Mouse (Mus musculus) midbrain, embryonic 12.5 days (tissue): ENCODE results near the gene Zfand3. TPM values are rescaled to one million over a fixed set of nuclear protein-coding genes. Genes with fewer than 3 reads are reported as not detected.

Source experiments
- ATAC-seq: fragments of 200-750 bp; cut with Nextera tagmentation; 2 replicates; pipeline ENCODE4 v1.8.0; 2017; ENCODE audit warnings: low read depth, moderate TSS enrichment, moderate library complexity; ENCODE audit not compliant: low FRiP score
- H3K27ac ChIP-seq: fragments of 300-500 bp; sonication (generic); replicated peaks from 2 replicates; pipeline ENCODE4 v1.5.1; 2016; ENCODE audit warnings: mild to moderate bottlenecking
- H3K27me3 ChIP-seq: fragments of 300-500 bp; sonication (generic); 2 replicates; pipeline ENCODE4 v1.6.1; 2016; ENCODE audit warnings: mild to moderate bottlenecking
- H3K36me3 ChIP-seq: fragments of 300-500 bp; sonication (generic); 2 replicates; pipeline ENCODE4 v1.6.1; 2016
- H3K4me1 ChIP-seq: fragments of 300-500 bp; sonication (generic); 2 replicates; pipeline ENCODE4 v1.6.1; 2016
- H3K4me2 ChIP-seq: fragments of 300-500 bp; sonication (generic); replicated peaks from 2 replicates; pipeline ENCODE4 v1.6.1; 2016; ENCODE audit warnings: mild to moderate bottlenecking, moderate library complexity
- H3K4me3 ChIP-seq: fragments of 300-500 bp; sonication (generic); 2 replicates; pipeline ENCODE4 v1.5.1; 2016; ENCODE audit warnings: mild to moderate bottlenecking
- H3K9ac ChIP-seq: fragments of 300-500 bp; sonication (generic); replicated peaks from 2 replicates; pipeline ENCODE4 v1.6.1; 2016; ENCODE audit warnings: mild to moderate bottlenecking, moderate library complexity
- H3K9me3 ChIP-seq: fragments of 300-500 bp; sonication (generic); 2 replicates; pipeline ENCODE4 v1.6.1; 2016; ENCODE audit warnings: mild to moderate bottlenecking
- WGBS: fragments of 180-500 bp; shearing (Covaris S2); methylation state at CpG from one replicate; pipeline ENCODE4 v1.1.7; 2016; 5-methylcytosine and 5-hydroxymethylcytosine counted together
- polyA plus RNA-seq: library from polyadenylated mRNA; unstranded; fragments of >200 nt; fragmentation: Nextera tagmentation; extraction: Ambion mirVana; gene quantifications from 2 replicates; pipeline ENCODE4 v1.2.1, GENCODE M21; 2016

Zfand3 gene
- polyA plus RNA-seq, 1 experiment from 2014 or later, result 91.5 TPM

DNA sequence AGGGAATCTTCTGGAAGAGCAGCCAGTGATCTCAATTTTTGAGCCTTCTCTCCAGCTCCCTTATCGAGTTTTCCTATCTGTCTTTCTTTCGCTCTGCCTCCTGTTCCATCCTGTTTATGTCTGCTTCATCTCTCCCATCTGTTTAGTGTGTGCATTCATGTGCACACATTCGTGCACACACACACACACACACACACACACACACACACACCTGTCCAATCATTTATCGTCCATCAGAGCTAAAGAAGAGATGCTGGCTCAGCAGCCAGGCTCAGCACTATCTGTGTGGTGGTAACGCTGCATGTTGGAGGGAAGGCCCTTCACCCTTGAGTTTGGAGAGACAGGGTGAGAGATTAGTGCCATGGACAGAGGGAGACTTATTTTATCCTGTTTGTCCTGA, 21.3 kb upstream of the Zfand3 start:
- Histone ChIP-seq H3K9me3 (0 out of 2 replicates have a peak, but pooled peaks cover 3% of the 10 kb centered on the region), H3K4me1 (no peaks in the 10 kb centered on the region), H3K9ac (no peak overlapping the region), H3K36me3 (no peaks in the 10 kb centered on the region), H3K4me2 (no peak overlapping the region), H3K27me3 (no peaks in the 10 kb centered on the region), H3K27ac (no peak overlapping the region), H3K4me3 (no peak overlapping the region)
- no peak for ATAC-seq
- WGBS, result 83% methylated on average over 5 of the region's 5 CpGs

- WGBS, result 88% methylated on average over 7 of the region's 7 CpGs
- no peak overlapping the region for H3K9ac ChIP-seq
- H3K4me3 ChIP-seq, result no peak overlapping the region
- no peak overlapping the region for H3K4me2 ChIP-seq
- 0 out of 2 replicates have a peak, but pooled peaks cover 3% of the 10 kb centered on the region for H3K9me3 ChIP-seq
- H3K4me1 ChIP-seq, result no peaks in the 10 kb centered on the region
- no peak overlapping the region for H3K27ac ChIP-seq
- ATAC-seq, result no peak
- no peaks in the 10 kb centered on the region for H3K36me3 ChIP-seq
- H3K27me3 ChIP-seq, result no peaks in the 10 kb centered on the region
These were observed 19.6 kb upstream of the Zfand3 start for GRCm38 (mm10) chr17:29984931-29985330.

- Histone ChIP-seq H3K27ac (no peak overlapping the region), H3K36me3 (no peaks in the 10 kb centered on the region), H3K9ac (no peak overlapping the region), H3K4me3 (no peak overlapping the region), H3K4me1 (no peaks in the 10 kb centered on the region), H3K27me3 (no peaks in the 10 kb centered on the region), H3K9me3 (0 out of 2 replicates have a peak, but pooled peaks cover 3% of the 10 kb centered on the region), H3K4me2 (no peak overlapping the region)
- WGBS, result 23% methylated on average over 3 of the region's 3 CpGs
- ATAC-seq, result no peak
These were observed 19.0 kb upstream of the Zfand3 start for GRCm38 (mm10) chr17:29985534-29985933.

DNA sequence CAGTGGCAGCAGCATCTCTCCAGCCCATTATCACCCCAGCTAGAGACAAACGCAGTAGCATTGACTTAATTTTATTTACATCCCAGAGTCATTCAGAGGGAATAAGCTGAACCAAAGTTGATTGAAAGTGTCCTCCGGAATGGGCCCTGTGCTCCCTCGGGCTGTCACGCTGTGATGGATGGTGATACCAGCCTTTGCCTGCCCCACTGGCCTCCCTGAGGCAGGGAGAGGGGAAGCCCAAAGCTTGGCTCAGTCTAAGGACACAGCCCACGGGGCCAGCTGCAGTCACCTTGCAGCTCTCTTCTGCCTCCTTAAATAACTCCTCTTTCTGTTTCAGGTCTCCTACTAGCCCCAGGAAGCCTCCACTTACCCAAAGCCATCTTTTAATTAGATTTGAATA, 16.4 kb upstream of the Zfand3 start:
- 77% methylated on average over 5 of the region's 5 CpGs for WGBS

DNA sequence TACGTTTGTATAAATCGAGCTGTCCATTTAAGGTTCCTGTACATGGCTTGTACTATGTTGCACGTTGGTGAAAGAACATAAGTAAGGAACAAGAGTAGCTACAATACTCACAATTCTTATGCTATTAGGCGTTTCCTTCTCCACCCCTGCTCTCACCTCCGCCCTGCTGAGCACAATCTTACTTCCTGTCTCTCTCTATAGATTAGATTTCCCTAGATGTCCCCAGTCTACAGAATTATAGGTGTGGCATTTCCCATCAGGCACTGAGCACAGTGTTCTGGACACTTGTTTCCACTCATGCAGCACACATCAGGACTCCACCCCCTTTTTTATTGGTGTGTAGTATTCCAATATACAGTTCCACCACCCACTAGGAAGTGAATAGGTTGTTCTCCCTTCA, 14.9 kb upstream of the Zfand3 start:
- no peaks in the 10 kb centered on the region for H3K4me1 ChIP-seq
- H3K4me2 ChIP-seq, result no peak overlapping the region
- H3K27me3 ChIP-seq, result 0 out of 2 replicates have a peak, but pooled peaks cover 8% of the 10 kb centered on the region
- no peak overlapping the region for H3K9ac ChIP-seq
- no peak for ATAC-seq
- H3K4me3 ChIP-seq, result no peak overlapping the region
- WGBS, result 88% methylated on average over 5 of the region's 5 CpGs
- no peaks in the 10 kb centered on the region for H3K9me3 ChIP-seq
- H3K36me3 ChIP-seq, result no peaks in the 10 kb centered on the region
- no peak overlapping the region for H3K27ac ChIP-seq

More for the DNA sequence above, 16.4 kb upstream of the Zfand3 start:
- Histone ChIP-seq H3K27me3 (no peaks in the 10 kb centered on the region), H3K4me3 (no peak overlapping the region), H3K36me3 (no peaks in the 10 kb centered on the region), H3K9ac (no peak overlapping the region), H3K4me2 (no peak overlapping the region), H3K4me1 (no peaks in the 10 kb centered on the region), H3K27ac (no peak overlapping the region), H3K9me3 (no peaks in the 10 kb centered on the region)
- ATAC-seq, result no peak

DNA sequence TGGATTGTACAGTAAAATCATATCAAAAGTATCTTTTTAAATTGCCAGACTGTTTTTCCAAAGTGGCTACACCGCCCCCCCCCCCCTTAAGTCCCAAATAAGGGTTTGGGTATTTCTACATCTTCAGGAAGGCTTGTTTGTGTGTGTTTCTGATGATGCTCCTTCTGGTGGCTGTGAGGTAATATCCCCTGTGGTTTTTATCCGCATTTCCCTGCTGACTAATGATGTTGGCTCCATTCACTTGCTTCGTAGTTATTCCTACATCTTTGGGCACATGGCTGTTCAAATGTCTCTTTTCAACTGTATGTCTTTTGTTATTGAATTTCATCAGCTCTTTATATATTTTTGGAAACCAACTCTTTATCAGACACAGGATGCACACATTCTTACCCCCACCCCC, 14.4 kb upstream of the Zfand3 start:
- Histone ChIP-seq H3K36me3 (no peaks in the 10 kb centered on the region), H3K27me3 (0 out of 2 replicates have a peak, but pooled peaks cover 8% of the 10 kb centered on the region), H3K27ac (no peak overlapping the region), H3K9me3 (no peaks in the 10 kb centered on the region), H3K4me2 (no peak overlapping the region), H3K4me1 (no peaks in the 10 kb centered on the region), H3K9ac (no peak overlapping the region), H3K4me3 (no peak overlapping the region)
- no peak for ATAC-seq
- WGBS, result 85% methylated on average over 3 of the region's 3 CpGs

- Histone ChIP-seq H3K9me3 (no peaks in the 10 kb centered on the region), H3K27ac (no peak overlapping the region), H3K9ac (no peak overlapping the region), H3K4me2 (no peak overlapping the region), H3K4me1 (no peaks in the 10 kb centered on the region), H3K36me3 (no peaks in the 10 kb centered on the region), H3K27me3 (0 out of 2 replicates have a peak, but pooled peaks cover 9% of the 10 kb centered on the region), H3K4me3 (no peak overlapping the region)
- no peak for ATAC-seq
- 97% methylated on average over 2 of the region's 2 CpGs for WGBS
These were observed 13.7 kb upstream of the Zfand3 start for GRCm38 (mm10) chr17:29990845-29991244.

DNA sequence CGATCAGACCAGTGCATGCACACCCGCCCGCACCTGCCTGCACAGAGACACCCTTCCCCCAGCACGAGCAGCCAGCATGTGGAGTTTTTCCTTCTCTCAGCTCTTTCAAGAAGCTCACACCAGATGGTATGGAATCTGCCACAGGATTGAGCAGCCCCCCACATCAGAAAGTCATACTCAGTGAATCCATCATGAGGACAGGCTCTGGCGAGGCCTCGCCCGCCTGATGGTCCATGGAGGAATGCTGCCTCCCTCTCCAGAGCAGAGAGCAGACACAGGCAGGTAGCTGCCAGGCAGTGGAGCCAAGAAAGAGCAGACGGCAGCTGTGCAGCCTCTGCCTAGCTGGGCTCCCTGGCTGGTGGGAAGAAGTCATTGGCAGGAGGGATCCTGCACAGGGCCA, 11.0 kb upstream of the Zfand3 start:
- no peak overlapping the region for H3K4me2 ChIP-seq
- H3K9me3 ChIP-seq, result no peaks in the 10 kb centered on the region
- H3K36me3 ChIP-seq, result no peaks in the 10 kb centered on the region
- no peak overlapping the region for H3K4me3 ChIP-seq
- no peaks in the 10 kb centered on the region for H3K4me1 ChIP-seq
- no peak overlapping the region for H3K27ac ChIP-seq
- no peak for ATAC-seq
- no peak overlapping the region for H3K9ac ChIP-seq
- 89% methylated on average over 8 of the region's 8 CpGs for WGBS
- peaks cover 25% of the 10 kb centered on the region for H3K27me3 ChIP-seq

DNA sequence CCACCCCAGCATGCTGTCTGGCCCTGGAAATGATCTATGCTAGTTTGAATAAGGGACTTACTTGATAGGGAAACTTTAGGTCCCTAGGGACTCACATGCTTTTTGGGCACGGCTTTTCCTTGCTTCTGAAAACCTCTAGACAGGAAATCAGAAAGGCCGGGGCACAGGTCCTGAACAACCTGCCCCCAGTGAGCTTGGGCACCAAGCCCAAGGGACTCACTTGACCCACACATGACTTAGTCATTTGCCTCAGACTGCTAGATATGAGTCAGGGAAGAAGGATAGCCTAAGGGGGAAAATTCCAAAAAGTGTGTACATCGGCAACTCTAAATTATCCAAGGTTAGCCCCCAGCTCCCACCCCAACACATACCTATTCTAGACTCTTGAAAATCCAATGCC, 10.5 kb upstream of the Zfand3 start:
- Histone ChIP-seq H3K36me3 (no peaks in the 10 kb centered on the region), H3K9me3 (no peaks in the 10 kb centered on the region), H3K9ac (no peak overlapping the region), H3K27me3 (peaks cover 25% of the 10 kb centered on the region), H3K4me2 (no peak overlapping the region), H3K4me3 (no peak overlapping the region), H3K4me1 (no peaks in the 10 kb centered on the region), H3K27ac (no peak overlapping the region)
- WGBS, result 88% methylated on average over 3 of the region's 3 CpGs
- no peak for ATAC-seq

GRCm38 (mm10) chr17:29994459-29994858, 10.1 kb upstream of the Zfand3 start:
- Histone ChIP-seq H3K4me3 (no peak overlapping the region), H3K9ac (no peak overlapping the region), H3K36me3 (no peaks in the 10 kb centered on the region), H3K27me3 (peaks cover 25% of the 10 kb centered on the region), H3K4me1 (no peaks in the 10 kb centered on the region), H3K9me3 (no peaks in the 10 kb centered on the region), H3K27ac (no peak overlapping the region), H3K4me2 (no peak overlapping the region)
- ATAC-seq, result no peak
- WGBS, result 74% methylated on average over 4 of the region's 4 CpGs

GRCm38 (mm10) chr17:29995986-29996385, 8.5 kb upstream of the Zfand3 start:
- H3K4me2 ChIP-seq, result no peak overlapping the region
- H3K27ac ChIP-seq, result no peak overlapping the region
- H3K4me1 ChIP-seq, result no peaks in the 10 kb centered on the region
- no peaks in the 10 kb centered on the region for H3K9me3 ChIP-seq
- H3K27me3 ChIP-seq, result peaks cover 32% of the 10 kb centered on the region
- H3K4me3 ChIP-seq, result no peak overlapping the region
- no peak overlapping the region for H3K9ac ChIP-seq
- no peaks in the 10 kb centered on the region for H3K36me3 ChIP-seq
- 86% methylated on average over 5 of the region's 5 CpGs for WGBS
- no peak for ATAC-seq

DNA sequence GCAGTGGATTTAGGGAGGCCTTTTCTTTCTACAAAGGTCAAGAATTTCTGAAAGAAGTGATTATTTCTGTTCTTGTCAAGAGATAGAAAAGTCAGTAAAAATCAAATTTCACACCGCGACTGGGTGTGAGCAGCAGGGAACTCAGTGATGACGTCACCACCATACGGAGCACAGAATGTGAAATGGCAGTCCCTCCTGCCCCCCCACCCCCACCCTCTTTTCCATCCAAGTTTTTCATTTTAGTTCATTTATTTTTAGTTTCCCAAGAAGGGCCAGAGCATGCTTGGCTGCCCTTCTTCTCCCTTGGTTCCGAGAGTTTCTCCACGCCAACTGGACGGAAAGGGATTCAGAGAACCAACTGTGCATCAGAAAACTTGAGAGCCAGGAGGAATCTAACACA, 6.8 kb upstream of the Zfand3 start:
- WGBS, result 58% methylated on average over 7 of the region's 7 CpGs
- peaks cover 32% of the 10 kb centered on the region for H3K27me3 ChIP-seq
- ATAC-seq, result no peak
- no peaks in the 10 kb centered on the region for H3K4me1 ChIP-seq
- H3K9ac ChIP-seq, result no peak overlapping the region
- H3K4me3 ChIP-seq, result no peak overlapping the region
- H3K36me3 ChIP-seq, result no peaks in the 10 kb centered on the region
- no peak overlapping the region for H3K4me2 ChIP-seq
- no peak overlapping the region for H3K27ac ChIP-seq
- no peaks in the 10 kb centered on the region for H3K9me3 ChIP-seq

- ATAC-seq, result no peak
- Histone ChIP-seq H3K9ac (no peak overlapping the region), H3K4me1 (peaks cover 6% of the 10 kb centered on the region), H3K27me3 (peaks cover 28% of the 10 kb centered on the region), H3K9me3 (no peaks in the 10 kb centered on the region), H3K36me3 (no peaks in the 10 kb centered on the region), H3K4me3 (no peak overlapping the region), H3K27ac (no peak overlapping the region), H3K4me2 (no peak overlapping the region)
- 36% methylated on average over 24 of the region's 24 CpGs for WGBS
These were observed 5.8 kb upstream of the Zfand3 start for GRCm38 (mm10) chr17:29998566-29999295.
